Mouse (Mus musculus): Measurements from ENCODE around the gene Colgalt2.
A peak's percentile ranks its signal among the peaks of the same experiment; 100 is the strongest.

The Colgalt2 gene

GRCm38 (mm10) chr1:152496831-152497230, 97.2 kb downstream of the Colgalt2 start:
- no peak for DNase-seq

GRCm38 (mm10) chr1:152497581-152497980, 98.0 kb downstream of the Colgalt2 start:
- DNase-seq: no peak

- DNase-seq: no peak
Observed at GRCm38 (mm10) chr1:152499802-152500201, 100.2 kb downstream of the Colgalt2 start.

- DNase-seq: no peak
Observed at GRCm38 (mm10) chr1:152506175-152506574, 106.5 kb downstream of the Colgalt2 start.

GRCm38 (mm10) chr1:152506726-152507125, 107.1 kb downstream of the Colgalt2 start:
- DNase-seq: no peak

GRCm38 (mm10) chr1:152508481-152509220, 109.0 kb downstream of the Colgalt2 start:
- no peak for DNase-seq

- DNase-seq: no peak
Observed at GRCm38 (mm10) chr1:152511237-152511636, 111.6 kb downstream of the Colgalt2 start.

GRCm38 (mm10) chr1:152514256-152514655, 114.6 kb downstream of the Colgalt2 start:
- no peak for DNase-seq

- no peak for DNase-seq
Observed at GRCm38 (mm10) chr1:152517057-152517570, 117.5 kb downstream of the Colgalt2 start.

GRCm38 (mm10) chr1:152518971-152519370, 119.3 kb downstream of the Colgalt2 start:
- no peak for DNase-seq

- DNase-seq: peak; percentile 15
Observed at GRCm38 (mm10) chr1:152520798-152521575, 121.4 kb downstream of the Colgalt2 start.

GRCm38 (mm10) chr1:152522226-152522625, 122.6 kb downstream of the Colgalt2 start:
- DNase-seq: no peak

- DNase-seq: no peak
Observed at GRCm38 (mm10) chr1:152523292-152523691, 123.7 kb downstream of the Colgalt2 start.

GRCm38 (mm10) chr1:152524098-152524892, 124.7 kb downstream of the Colgalt2 start:
- DNase-seq: no peak

GRCm38 (mm10) chr1:152524987-152525648, 125.5 kb downstream of the Colgalt2 start:
- DNase-seq: peak; percentile 58

- DNase-seq: no peak
Observed at GRCm38 (mm10) chr1:152526154-152526553, 126.5 kb downstream of the Colgalt2 start.

- DNase-seq: no peak
Observed at GRCm38 (mm10) chr1:152528214-152528613, 128.6 kb downstream of the Colgalt2 start.

GRCm38 (mm10) chr1:152528778-152529177, 129.1 kb downstream of the Colgalt2 start:
- DNase-seq: no peak

GRCm38 (mm10) chr1:152531498-152531897, 131.9 kb downstream of the Colgalt2 start:
- no peak for DNase-seq

GRCm38 (mm10) chr1:152534531-152534930, 134.9 kb downstream of the Colgalt2 start:
- DNase-seq: no peak

- no peak for DNase-seq
Observed at GRCm38 (mm10) chr1:152536416-152537018, 136.9 kb downstream of the Colgalt2 start.

GRCm38 (mm10) chr1:152537186-152537585, 137.6 kb downstream of the Colgalt2 start:
- DNase-seq: no peak

Measured in cerebellum, adult 11 months (tissue).